Mouse (Mus musculus) olfactory bulb, adult 2 months (tissue): ENCODE measurements around the gene Dennd5a.

Source experiments
- CTCF ChIP-seq: fragments of 200-500 bp; IDR thresholded peaks from 2 replicates; pipeline ENCODE4 v1.5.1; 2012; ENCODE audit warnings: low read depth, mild to moderate bottlenecking, low read length, moderate library complexity; ENCODE audit not compliant: insufficient read depth
- POLR2A ChIP-seq: fragments of 200-500 bp; IDR thresholded peaks from 2 replicates; pipeline ENCODE4 v1.6.1; 2012; ENCODE audit warnings: mild to moderate bottlenecking, low read depth, low read length, moderate library complexity; ENCODE audit not compliant: insufficient read depth

GRCm38 (mm10) chr7:109898911-109899310 is 61.4 kb downstream of the Dennd5a start:
- no peak for TF ChIP-seq CTCF
- TF ChIP-seq POLR2A = no peak
